Mouse (Mus musculus): Measurements from ENCODE around the gene Gast. TPM values are rescaled to one million over a fixed set of nuclear protein-coding genes. Genes with fewer than 3 reads are reported as not detected.

The Gast gene
- not detected in 2 replicates for polyA plus RNA-seq (2014; fragmentation: Nextera tagmentation; extraction: Ambion mirVana)

GRCm38 (mm10) chr11:100333944-100334457 lies at the start of gene Gast:
Gene Gast (plus strand): TSS chr11:100334407.
- Histone ChIP-seq H3K4me1 (ENCODE audit: control insufficient read depth, insufficient read depth, low read length) (no peaks in the 10 kb centered on the region), H3K27me3 (ENCODE audit: control insufficient read depth, insufficient read depth, low read length) (no peaks in the 10 kb centered on the region), H3K36me3 (ENCODE audit: control insufficient read depth, insufficient read depth, low read length) (no peaks in the 10 kb centered on the region), H3K9me3 (ENCODE audit: control insufficient read depth, low read length) (no peaks in the 10 kb centered on the region), H3K4me2 (replicated peaks; ENCODE audit: low read depth, low read length) (no peak within 1 kb of the TSS), H3K27ac (ENCODE audit: low read depth, low read length) (no peak within 1 kb of the TSS), H3K9ac (ENCODE audit: low read depth, low read length) (no peak within 1 kb of the TSS), H3K4me3 (ENCODE audit: low read length) (no peak within 1 kb of the TSS)
- WGBS, result 83% methylated on average over 6 of the region's 6 CpGs
- no peak for ATAC-seq (ENCODE audit: low FRiP score, low TSS enrichment)

DNA sequence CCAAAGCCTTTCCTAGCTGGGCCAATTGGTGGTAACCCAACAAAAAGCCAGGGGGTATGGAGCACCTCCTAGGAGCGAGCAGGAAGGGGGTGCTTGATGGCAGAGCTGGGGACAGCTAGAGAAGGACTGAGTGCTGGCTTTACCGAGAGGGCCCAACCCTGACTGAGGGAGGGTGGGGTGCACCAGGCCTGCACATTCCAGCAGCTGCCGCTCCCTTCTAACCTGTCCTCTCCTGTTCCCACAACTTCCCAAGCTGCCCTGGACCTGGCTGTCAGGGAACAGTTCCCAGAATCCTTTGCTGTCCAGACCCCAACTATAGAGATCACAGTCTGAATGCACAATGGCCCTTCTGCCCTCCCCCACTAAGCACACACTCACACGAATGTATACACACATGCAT lies 49.2 kb upstream of the Gast start:
- Histone ChIP-seq H3K36me3 (ENCODE audit: control insufficient read depth, insufficient read depth, low read length) (no peaks in the 10 kb centered on the region), H3K9ac (ENCODE audit: low read depth, low read length) (no peak overlapping the region), H3K9me3 (ENCODE audit: control insufficient read depth, low read length) (no peaks in the 10 kb centered on the region), H3K27ac (ENCODE audit: low read depth, low read length) (no peak overlapping the region), H3K4me1 (ENCODE audit: control insufficient read depth, insufficient read depth, low read length) (no peaks in the 10 kb centered on the region), H3K4me2 (replicated peaks; ENCODE audit: low read depth, low read length) (no peak overlapping the region), H3K4me3 (ENCODE audit: low read length) (no peak overlapping the region), H3K27me3 (ENCODE audit: control insufficient read depth, insufficient read depth, low read length) (no peaks in the 10 kb centered on the region)
- ATAC-seq (ENCODE audit: low FRiP score, low TSS enrichment), result no peak
- WGBS, result 76% methylated on average over 4 of the region's 4 CpGs

DNA sequence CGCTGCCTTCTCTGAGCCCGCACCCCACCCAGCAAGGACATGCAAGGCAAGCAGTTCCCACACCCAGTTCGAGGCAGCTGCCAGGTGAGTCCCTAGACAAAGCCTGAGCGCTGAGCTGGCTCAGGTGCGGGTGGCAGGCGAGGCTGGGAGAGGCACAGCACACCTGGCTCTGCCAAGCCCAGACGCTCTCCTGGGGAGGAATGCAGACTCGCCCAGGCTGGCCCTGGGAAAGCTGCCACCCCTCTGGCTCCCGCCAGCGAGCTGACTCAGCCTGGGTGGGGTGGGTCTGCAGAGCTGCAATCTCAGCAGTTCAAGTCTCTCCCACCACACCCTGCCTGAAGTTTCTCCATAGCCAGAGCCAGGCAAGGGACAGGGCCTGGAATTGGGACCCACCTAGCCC lies 47.2 kb upstream of the Gast start:
- no peaks in the 10 kb centered on the region for H3K27me3 ChIP-seq (ENCODE audit: control insufficient read depth, insufficient read depth, low read length)
- 50% methylated on average over 10 of the region's 10 CpGs for WGBS
- no peak overlapping the region for H3K27ac ChIP-seq (ENCODE audit: low read depth, low read length)
- H3K36me3 ChIP-seq (ENCODE audit: control insufficient read depth, insufficient read depth, low read length), result no peaks in the 10 kb centered on the region
- H3K9ac ChIP-seq (ENCODE audit: low read depth, low read length), result no peak overlapping the region
- no peak overlapping the region for H3K4me3 ChIP-seq (ENCODE audit: low read length)
- no peaks in the 10 kb centered on the region for H3K9me3 ChIP-seq (ENCODE audit: control insufficient read depth, low read length)
- H3K4me2 ChIP-seq (replicated peaks; ENCODE audit: low read depth, low read length), result no peak overlapping the region
- no peak for ATAC-seq (ENCODE audit: low FRiP score, low TSS enrichment)
- no peaks in the 10 kb centered on the region for H3K4me1 ChIP-seq (ENCODE audit: control insufficient read depth, insufficient read depth, low read length)

DNA sequence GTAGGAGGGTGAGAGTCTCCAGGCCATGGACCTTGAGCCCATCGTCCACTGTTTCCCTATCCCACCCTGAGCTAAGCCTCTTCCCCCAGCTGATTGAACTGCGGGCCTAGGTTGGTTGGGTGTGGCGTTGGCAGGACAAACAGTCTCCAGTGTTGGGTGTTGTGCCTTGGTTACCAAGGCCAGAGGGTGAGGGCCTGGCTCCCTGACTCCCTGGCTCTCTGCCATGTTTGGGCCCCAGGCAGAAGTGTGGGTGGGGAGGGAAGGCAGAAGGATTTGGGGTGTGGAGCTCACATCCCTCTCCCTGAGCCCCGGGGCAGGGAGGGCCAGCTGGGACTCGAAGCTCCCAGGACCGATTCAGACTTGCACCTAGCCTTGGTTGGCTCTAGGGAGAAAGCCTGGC lies 45.3 kb upstream of the Gast start:
- Histone ChIP-seq H3K4me1 (ENCODE audit: control insufficient read depth, insufficient read depth, low read length) (no peaks in the 10 kb centered on the region), H3K4me3 (ENCODE audit: low read length) (no peak overlapping the region), H3K9me3 (ENCODE audit: control insufficient read depth, low read length) (no peaks in the 10 kb centered on the region), H3K27me3 (ENCODE audit: control insufficient read depth, insufficient read depth, low read length) (no peaks in the 10 kb centered on the region), H3K4me2 (replicated peaks; ENCODE audit: low read depth, low read length) (no peak overlapping the region), H3K27ac (ENCODE audit: low read depth, low read length) (no peak overlapping the region), H3K9ac (ENCODE audit: low read depth, low read length) (no peak overlapping the region), H3K36me3 (ENCODE audit: control insufficient read depth, insufficient read depth, low read length) (no peaks in the 10 kb centered on the region)
- no peak for ATAC-seq (ENCODE audit: low FRiP score, low TSS enrichment)
- WGBS, result 86% methylated on average over 6 of the region's 6 CpGs

GRCm38 (mm10) chr11:100290235-100290634 lies 44.0 kb upstream of the Gast start:
- H3K4me3 ChIP-seq (ENCODE audit: low read length), result no peak overlapping the region
- no peaks in the 10 kb centered on the region for H3K36me3 ChIP-seq (ENCODE audit: control insufficient read depth, insufficient read depth, low read length)
- H3K4me2 ChIP-seq (replicated peaks; ENCODE audit: low read depth, low read length), result no peak overlapping the region
- ATAC-seq (ENCODE audit: low FRiP score, low TSS enrichment), result no peak
- no peaks in the 10 kb centered on the region for H3K4me1 ChIP-seq (ENCODE audit: control insufficient read depth, insufficient read depth, low read length)
- no peaks in the 10 kb centered on the region for H3K27me3 ChIP-seq (ENCODE audit: control insufficient read depth, insufficient read depth, low read length)
- H3K27ac ChIP-seq (ENCODE audit: low read depth, low read length), result no peak overlapping the region
- H3K9me3 ChIP-seq (ENCODE audit: control insufficient read depth, low read length), result no peaks in the 10 kb centered on the region
- no peak overlapping the region for H3K9ac ChIP-seq (ENCODE audit: low read depth, low read length)
- 47% methylated on average over 5 of the region's 5 CpGs for WGBS

GRCm38 (mm10) chr11:100292884-100293283 lies 41.3 kb upstream of the Gast start:
- Histone ChIP-seq H3K9me3 (ENCODE audit: control insufficient read depth, low read length) (no peaks in the 10 kb centered on the region), H3K4me3 (ENCODE audit: low read length) (no peak overlapping the region), H3K27ac (ENCODE audit: low read depth, low read length) (no peak overlapping the region), H3K27me3 (ENCODE audit: control insufficient read depth, insufficient read depth, low read length) (no peaks in the 10 kb centered on the region), H3K4me1 (ENCODE audit: control insufficient read depth, insufficient read depth, low read length) (no peaks in the 10 kb centered on the region), H3K4me2 (replicated peaks; ENCODE audit: low read depth, low read length) (no peak overlapping the region), H3K9ac (ENCODE audit: low read depth, low read length) (no peak overlapping the region), H3K36me3 (ENCODE audit: control insufficient read depth, insufficient read depth, low read length) (no peaks in the 10 kb centered on the region)
- no peak for ATAC-seq (ENCODE audit: low FRiP score, low TSS enrichment)
- WGBS, result 55% methylated on average over 6 of the region's 6 CpGs

DNA sequence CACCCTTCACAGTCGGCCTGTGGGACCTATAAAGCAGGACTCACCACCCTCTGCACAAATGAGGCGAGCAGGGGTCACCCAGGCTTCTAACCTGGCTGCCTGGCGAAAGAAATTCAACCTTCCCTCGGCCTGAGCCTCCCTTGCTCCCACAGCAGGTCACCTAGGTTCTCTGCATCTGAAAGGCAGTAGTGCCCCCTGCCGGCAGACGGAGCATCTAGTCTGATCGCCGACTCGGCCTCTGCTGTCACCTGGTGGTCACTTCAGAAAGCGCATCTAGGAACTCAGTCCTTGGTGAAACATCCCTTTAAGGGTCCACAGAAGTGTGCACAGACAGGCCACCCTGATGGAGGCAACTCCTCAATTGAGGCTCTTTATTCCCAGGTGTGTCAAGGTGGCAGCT lies 38.9 kb upstream of the Gast start:
- ATAC-seq (ENCODE audit: low FRiP score, low TSS enrichment), result peak; percentile 44; the same call in 1 of the 2 replicates
- 4% methylated on average over 10 of the region's 10 CpGs for WGBS
- Histone ChIP-seq H3K27ac (ENCODE audit: low read depth, low read length) (no peak overlapping the region), H3K4me2 (replicated peaks; ENCODE audit: low read depth, low read length) (no peak overlapping the region), H3K9ac (ENCODE audit: low read depth, low read length) (no peak overlapping the region), H3K27me3 (ENCODE audit: control insufficient read depth, insufficient read depth, low read length) (no peaks in the 10 kb centered on the region), H3K4me1 (ENCODE audit: control insufficient read depth, insufficient read depth, low read length) (no peaks in the 10 kb centered on the region), H3K9me3 (ENCODE audit: control insufficient read depth, low read length) (no peaks in the 10 kb centered on the region), H3K36me3 (ENCODE audit: control insufficient read depth, insufficient read depth, low read length) (no peaks in the 10 kb centered on the region), H3K4me3 (ENCODE audit: low read length) (no peak overlapping the region)

GRCm38 (mm10) chr11:100297801-100298200 lies 36.4 kb upstream of the Gast start:
- no peaks in the 10 kb centered on the region for H3K27me3 ChIP-seq (ENCODE audit: control insufficient read depth, insufficient read depth, low read length)
- H3K4me3 ChIP-seq (ENCODE audit: low read length), result no peak overlapping the region
- H3K36me3 ChIP-seq (ENCODE audit: control insufficient read depth, insufficient read depth, low read length), result no peaks in the 10 kb centered on the region
- WGBS, result 35% methylated on average over 5 of the region's 5 CpGs
- no peaks in the 10 kb centered on the region for H3K9me3 ChIP-seq (ENCODE audit: control insufficient read depth, low read length)
- H3K4me2 ChIP-seq (replicated peaks; ENCODE audit: low read depth, low read length), result no peak overlapping the region
- ATAC-seq (ENCODE audit: low FRiP score, low TSS enrichment), result no peak
- no peak overlapping the region for H3K27ac ChIP-seq (ENCODE audit: low read depth, low read length)
- H3K4me1 ChIP-seq (ENCODE audit: control insufficient read depth, insufficient read depth, low read length), result no peaks in the 10 kb centered on the region
- H3K9ac ChIP-seq (ENCODE audit: low read depth, low read length), result no peak overlapping the region

- Histone ChIP-seq H3K4me2 (replicated peaks; ENCODE audit: low read depth, low read length) (0 out of 2 replicates have a peak overlapping the region, but pooled peaks have one; percentile 1), H3K27ac (ENCODE audit: low read depth, low read length) (no peak overlapping the region), H3K4me1 (ENCODE audit: control insufficient read depth, insufficient read depth, low read length) (no peaks in the 10 kb centered on the region), H3K36me3 (ENCODE audit: control insufficient read depth, insufficient read depth, low read length) (no peaks in the 10 kb centered on the region), H3K9me3 (ENCODE audit: control insufficient read depth, low read length) (no peaks in the 10 kb centered on the region), H3K9ac (ENCODE audit: low read depth, low read length) (no peak overlapping the region; the same call in 1 of the 2 replicates), H3K27me3 (ENCODE audit: control insufficient read depth, insufficient read depth, low read length) (no peaks in the 10 kb centered on the region), H3K4me3 (ENCODE audit: low read length) (no peak overlapping the region)
- ATAC-seq (ENCODE audit: low FRiP score, low TSS enrichment), result peak; percentile 47; the same call in 1 of the 2 replicates
- 21% methylated on average over 18 of the region's 18 CpGs for WGBS
Measured at GRCm38 (mm10) chr11:100298274-100299036, 35.8 kb upstream of the Gast start.

Measured in kidney, embryonic 14.5 days (tissue).